In the genomic region with DNA sequence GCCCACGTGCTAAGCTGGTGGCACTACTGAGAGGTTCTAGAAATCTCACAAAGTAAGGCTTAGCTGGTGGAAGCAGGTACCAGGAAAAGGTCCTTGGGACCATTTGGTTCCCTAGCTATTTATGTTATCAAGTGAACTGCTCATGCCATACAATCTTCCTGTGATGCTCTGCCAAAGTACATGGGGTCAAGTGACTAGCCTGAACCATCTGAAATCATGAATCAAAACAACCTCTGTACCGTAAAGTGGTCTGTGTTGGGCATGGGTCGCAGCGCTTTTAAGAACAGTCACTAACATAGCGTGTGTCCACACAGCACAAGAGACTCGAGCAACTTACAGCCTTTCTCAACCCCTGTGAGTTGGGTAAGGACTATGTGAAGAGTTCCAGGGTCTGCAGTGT, we compare ENCODE assay signal across 17 mouse cellular contexts. TPM values are rescaled to one million over a fixed set of nuclear protein-coding genes. Genes with fewer than 3 reads are reported as not detected.
DNase-seq lines count a peak whose midpoint lies in the region; ATAC-seq lines count a peak whose summit lies in the region.
"Had no signal": no experiment of that assay in that cellular context is flagged by ENCODE, and none has a peak within 500 bp of the region (broad histone marks: within the 10 kb centered on the region; RNA-seq: fewer than 3 reads in every experiment).

No protein-coding gene starts in this region.

- ATAC-seq in hindbrain, embryonic 16.5 days = no peak
- ATAC-seq in hindbrain, embryonic 14.5 days (ENCODE audit: low FRiP score) = no peak
- no peak for ATAC-seq in midbrain, embryonic 11.5 days (ENCODE audit: low FRiP score)
- ATAC-seq: forebrain, embryonic 14.5 days had no signal

- no peaks in the 10 kb centered on the region for H3K9me3 ChIP-seq in hindbrain, embryonic 16.5 days (ENCODE audit: control insufficient read depth, low read length)
- H3K9me3 ChIP-seq in hindbrain, embryonic 14.5 days (ENCODE audit: control insufficient read depth, low read length) = no peaks in the 10 kb centered on the region
- H3K9me3 ChIP-seq in midbrain, embryonic 11.5 days (ENCODE audit: control insufficient read depth, low read length) = no peaks in the 10 kb centered on the region
- H3K9me3 ChIP-seq in midbrain, embryonic 10.5 days (replicated peaks) = no peaks in the 10 kb centered on the region
- no peaks in the 10 kb centered on the region for H3K9me3 ChIP-seq in embryonic facial prominence, embryonic 10.5 days
- H3K9me3 ChIP-seq in limb, embryonic 10.5 days (replicated peaks) = no peaks in the 10 kb centered on the region
- H3K9me3 ChIP-seq: embryonic facial prominence, embryonic 15.5 days; forebrain, embryonic 10.5 days; heart, embryonic 10.5 days had no signal

- H3K4me1 ChIP-seq in hindbrain, embryonic 16.5 days (ENCODE audit: control insufficient read depth, insufficient read depth, low read depth, low read length) = peaks cover 24% of the 10 kb centered on the region
- peaks cover 19% of the 10 kb centered on the region for H3K4me1 ChIP-seq in hindbrain, embryonic 14.5 days (replicated peaks; ENCODE audit: control insufficient read depth, insufficient read depth, low read length)
- H3K4me1 ChIP-seq in midbrain, embryonic 11.5 days (ENCODE audit: control insufficient read depth, insufficient read depth, low read length) = peaks cover 7% of the 10 kb centered on the region
- H3K4me1 ChIP-seq in midbrain, embryonic 10.5 days = peaks cover 28% of the 10 kb centered on the region
- peaks cover 25% of the 10 kb centered on the region for H3K4me1 ChIP-seq in embryonic facial prominence, embryonic 10.5 days
- H3K4me1 ChIP-seq in limb, embryonic 10.5 days = peaks cover 26% of the 10 kb centered on the region
- H3K4me1 ChIP-seq: embryonic facial prominence, embryonic 15.5 days had no signal

- H3K36me3 ChIP-seq in hindbrain, embryonic 16.5 days (ENCODE audit: control insufficient read depth, insufficient read depth, low read length) = no peaks in the 10 kb centered on the region
- H3K36me3 ChIP-seq in hindbrain, embryonic 14.5 days (replicated peaks; ENCODE audit: control insufficient read depth, insufficient read depth) = peaks cover 14% of the 10 kb centered on the region; the same call in 1 of the 2 replicates
- no peaks in the 10 kb centered on the region for H3K36me3 ChIP-seq in midbrain, embryonic 11.5 days (ENCODE audit: control insufficient read depth, insufficient read depth, low read length)
- peaks cover 22% of the 10 kb centered on the region for H3K36me3 ChIP-seq in midbrain, embryonic 10.5 days
- H3K36me3 ChIP-seq in embryonic facial prominence, embryonic 10.5 days (replicated peaks) = peaks cover 18% of the 10 kb centered on the region
- H3K36me3 ChIP-seq in limb, embryonic 10.5 days = peaks cover 24% of the 10 kb centered on the region

- peak overlapping the region; percentile 41 for H3K9ac ChIP-seq in hindbrain, embryonic 16.5 days (ENCODE audit: low read depth, low read length)
- H3K9ac ChIP-seq in hindbrain, embryonic 14.5 days = no peak overlapping the region
- no peak overlapping the region for H3K9ac ChIP-seq in midbrain, embryonic 11.5 days (ENCODE audit: low read length)
- H3K9ac ChIP-seq: embryonic facial prominence, embryonic 15.5 days had no signal

- no peak overlapping the region for H3K27ac ChIP-seq in hindbrain, embryonic 16.5 days (ENCODE audit: low read depth, low read length)
- no peak overlapping the region for H3K27ac ChIP-seq in hindbrain, embryonic 14.5 days
- no peak overlapping the region for H3K27ac ChIP-seq in midbrain, embryonic 11.5 days (ENCODE audit: low read depth, low read length)
- H3K27ac ChIP-seq in midbrain, embryonic 10.5 days (replicated peaks) = no peak overlapping the region
- peak overlapping the region; percentile 49; the same call in 1 of the 2 replicates for H3K27ac ChIP-seq in embryonic facial prominence, embryonic 10.5 days (replicated peaks)
- peak overlapping the region; percentile 53; the same call in 1 of the 2 replicates for H3K27ac ChIP-seq in limb, embryonic 10.5 days
- H3K27ac ChIP-seq: embryonic facial prominence, embryonic 15.5 days; heart, embryonic 10.5 days had no signal

- no peak for DNase-seq in hindbrain, embryonic 14.5 days (ENCODE audit: low spot score)
- peak; percentile 79 for DNase-seq in midbrain, embryonic 11.5 days (ENCODE audit: low spot score, missing footprints)
- no peak for DNase-seq in midbrain, embryonic 10.5 days (ENCODE audit: low spot score)
- no peak for DNase-seq in embryonic facial prominence, embryonic 10.5 days (ENCODE audit: low spot score)
- DNase-seq in limb, embryonic 10.5 days (ENCODE audit: low spot score) = no peak
- DNase-seq in cerebellum, postnatal 4 days (ENCODE audit: low spot score in 2 of 2) = no peak
- DNase-seq: cerebellum, adult 18-20 months; cerebellum, adult 9-11 months; cerebellum, postnatal 36 days; gastrocnemius, postnatal 10 days; heart, postnatal 4 days had no signal

- no peaks in the 10 kb centered on the region for H3K27me3 ChIP-seq in hindbrain, embryonic 16.5 days (replicated peaks; ENCODE audit: control insufficient read depth, insufficient read depth, low read length)
- H3K27me3 ChIP-seq in hindbrain, embryonic 14.5 days (ENCODE audit: control insufficient read depth, insufficient read depth, low read length) = no peaks in the 10 kb centered on the region
- H3K27me3 ChIP-seq in midbrain, embryonic 11.5 days (ENCODE audit: control insufficient read depth, insufficient read depth, low read length) = no peaks in the 10 kb centered on the region
- H3K27me3 ChIP-seq in midbrain, embryonic 10.5 days (ENCODE audit: low read depth, poor library complexity, severe bottlenecking) = peaks cover 26% of the 10 kb centered on the region
- H3K27me3 ChIP-seq in embryonic facial prominence, embryonic 10.5 days (replicated peaks; ENCODE audit: low read depth, poor library complexity, severe bottlenecking) = peaks cover 24% of the 10 kb centered on the region
- H3K27me3 ChIP-seq in limb, embryonic 10.5 days (ENCODE audit: low read depth, poor library complexity, severe bottlenecking) = no peaks in the 10 kb centered on the region
- H3K27me3 ChIP-seq: embryonic facial prominence, embryonic 15.5 days had no signal

- H3K4me2 ChIP-seq in hindbrain, embryonic 16.5 days (ENCODE audit: low read length) = no peak overlapping the region
- no peak overlapping the region for H3K4me2 ChIP-seq in hindbrain, embryonic 14.5 days (replicated peaks)
- no peak overlapping the region for H3K4me2 ChIP-seq in midbrain, embryonic 11.5 days
- H3K4me2 ChIP-seq: embryonic facial prominence, embryonic 15.5 days had no signal

- H3K4me3 ChIP-seq in hindbrain, embryonic 16.5 days (ENCODE audit: low read length) = no peak overlapping the region
- no peak overlapping the region for H3K4me3 ChIP-seq in hindbrain, embryonic 14.5 days (replicated peaks; ENCODE audit: low read length)
- H3K4me3 ChIP-seq in midbrain, embryonic 11.5 days (ENCODE audit: low read depth, low read length) = no peak overlapping the region
- no peak overlapping the region for H3K4me3 ChIP-seq in midbrain, embryonic 10.5 days
- no peak overlapping the region for H3K4me3 ChIP-seq in embryonic facial prominence, embryonic 10.5 days
- no peak overlapping the region for H3K4me3 ChIP-seq in limb, embryonic 10.5 days
- H3K4me3 ChIP-seq: embryonic facial prominence, embryonic 15.5 days; erythroblast, embryonic 14.5 days; forebrain, embryonic 10.5 days; heart, embryonic 10.5 days had no signal

- 85% methylated on average over 6 of the region's 6 CpGs for WGBS in hindbrain, embryonic 16.5 days
- 89% methylated on average over 6 of the region's 6 CpGs for WGBS in hindbrain, embryonic 14.5 days
- WGBS in midbrain, embryonic 11.5 days = 90% methylated on average over 6 of the region's 6 CpGs
- 91% methylated on average over 6 of the region's 6 CpGs for WGBS in midbrain, embryonic 10.5 days
- WGBS in embryonic facial prominence, embryonic 10.5 days = 84% methylated on average over 6 of the region's 6 CpGs
- 90% methylated on average over 6 of the region's 6 CpGs for WGBS in limb, embryonic 10.5 days

RNA-seq across cellular contexts. Expression of a gene that starts 30.2 kb away (rescaled TPM):
- polyA plus RNA-seq in hindbrain, embryonic 16.5 days (2015; fragmentation: Nextera tagmentation; extraction: Ambion mirVana) = 28.6 and 32.1 TPM in 2 replicates
- polyA plus RNA-seq in hindbrain, embryonic 14.5 days (2014; fragmentation: Nextera tagmentation; extraction: Ambion mirVana) = 27.5 and 29.2 TPM in 2 replicates
- 45.0 and 48.1 TPM in 2 replicates for polyA plus RNA-seq in midbrain, embryonic 11.5 days (2014; fragmentation: Nextera tagmentation; extraction: Ambion mirVana)
- polyA plus RNA-seq in midbrain, embryonic 10.5 days (2016; fragmentation: Nextera tagmentation; extraction: Ambion mirVana) = 43.3 and 48.1 TPM in 2 replicates
- 56.9 and 62.2 TPM in 2 replicates for polyA plus RNA-seq in embryonic facial prominence, embryonic 10.5 days (2016; fragmentation: Nextera tagmentation; extraction: Ambion mirVana)
- 67.0 and 69.9 TPM in 2 replicates for polyA plus RNA-seq in limb, embryonic 10.5 days (2016; fragmentation: Nextera tagmentation; extraction: Ambion mirVana)

RNA-seq across cellular contexts. Expression of a gene that starts 45.1 kb away (rescaled TPM):
- 41.4 and 43.1 TPM in 2 replicates for polyA plus RNA-seq in hindbrain, embryonic 16.5 days (2015; fragmentation: Nextera tagmentation; extraction: Ambion mirVana)
- polyA plus RNA-seq in hindbrain, embryonic 14.5 days (2014; fragmentation: Nextera tagmentation; extraction: Ambion mirVana) = 39.1 and 41.3 TPM in 2 replicates
- polyA plus RNA-seq in midbrain, embryonic 11.5 days (2014; fragmentation: Nextera tagmentation; extraction: Ambion mirVana) = 35.9 and 37.8 TPM in 2 replicates
- 36.3 and 40.1 TPM in 2 replicates for polyA plus RNA-seq in midbrain, embryonic 10.5 days (2016; fragmentation: Nextera tagmentation; extraction: Ambion mirVana)
- polyA plus RNA-seq in embryonic facial prominence, embryonic 10.5 days (2016; fragmentation: Nextera tagmentation; extraction: Ambion mirVana) = 35.6 and 35.7 TPM in 2 replicates
- 34.0 and 37.9 TPM in 2 replicates for polyA plus RNA-seq in limb, embryonic 10.5 days (2016; fragmentation: Nextera tagmentation; extraction: Ambion mirVana)

RNA-seq across cellular contexts. Expression of a gene that starts 46.4 kb away (rescaled TPM):
- polyA plus RNA-seq in hindbrain, embryonic 16.5 days (2015; fragmentation: Nextera tagmentation; extraction: Ambion mirVana) = 68.3 and 71.7 TPM in 2 replicates
- polyA plus RNA-seq in hindbrain, embryonic 14.5 days (2014; fragmentation: Nextera tagmentation; extraction: Ambion mirVana) = 68.2 and 75.3 TPM in 2 replicates
- polyA plus RNA-seq in midbrain, embryonic 11.5 days (2014; fragmentation: Nextera tagmentation; extraction: Ambion mirVana) = 40.4 and 43.0 TPM in 2 replicates
- polyA plus RNA-seq in midbrain, embryonic 10.5 days (2016; fragmentation: Nextera tagmentation; extraction: Ambion mirVana) = 45.5 and 48.0 TPM in 2 replicates
- 43.4 and 44.5 TPM in 2 replicates for polyA plus RNA-seq in embryonic facial prominence, embryonic 10.5 days (2016; fragmentation: Nextera tagmentation; extraction: Ambion mirVana)
- 41.2 and 42.2 TPM in 2 replicates for polyA plus RNA-seq in limb, embryonic 10.5 days (2016; fragmentation: Nextera tagmentation; extraction: Ambion mirVana)

RNA-seq across cellular contexts. Expression of a gene that starts 55.8 kb away (rescaled TPM):
- 22.7 and 23.0 TPM in 2 replicates for polyA plus RNA-seq in hindbrain, embryonic 16.5 days (2015; fragmentation: Nextera tagmentation; extraction: Ambion mirVana)
- polyA plus RNA-seq in hindbrain, embryonic 14.5 days (2014; fragmentation: Nextera tagmentation; extraction: Ambion mirVana) = 17.6 and 18.8 TPM in 2 replicates
- 27.1 and 28.8 TPM in 2 replicates for polyA plus RNA-seq in midbrain, embryonic 11.5 days (2014; fragmentation: Nextera tagmentation; extraction: Ambion mirVana)
- 34.1 and 35.4 TPM in 2 replicates for polyA plus RNA-seq in midbrain, embryonic 10.5 days (2016; fragmentation: Nextera tagmentation; extraction: Ambion mirVana)
- polyA plus RNA-seq in embryonic facial prominence, embryonic 10.5 days (2016; fragmentation: Nextera tagmentation; extraction: Ambion mirVana) = 34.3 and 35.1 TPM in 2 replicates
- polyA plus RNA-seq in limb, embryonic 10.5 days (2016; fragmentation: Nextera tagmentation; extraction: Ambion mirVana) = 38.5 and 38.8 TPM in 2 replicates

Comparison
In these comparisons a context has a peak if more than half of its experiments do, and no peak if none do; other contexts are left out.
1. H3K27ac ChIP-seq: peak in embryonic facial prominence, embryonic 10.5 days (single experiment) and limb, embryonic 10.5 days (single experiment); none in hindbrain, embryonic 16.5 days (single experiment), hindbrain, embryonic 14.5 days (single experiment), midbrain, embryonic 11.5 days (single experiment) and midbrain, embryonic 10.5 days (single experiment).